Mouse (Mus musculus) right cerebral cortex, adult 18-20 months (tissue): ENCODE results near the gene Fam219a.

Experiments used
- DNase-seq: peaks from one replicate; pipeline ENCODE4 v3.0.0; 2022; ENCODE audit warnings: mixed read lengths

The Fam219a gene

DNA sequence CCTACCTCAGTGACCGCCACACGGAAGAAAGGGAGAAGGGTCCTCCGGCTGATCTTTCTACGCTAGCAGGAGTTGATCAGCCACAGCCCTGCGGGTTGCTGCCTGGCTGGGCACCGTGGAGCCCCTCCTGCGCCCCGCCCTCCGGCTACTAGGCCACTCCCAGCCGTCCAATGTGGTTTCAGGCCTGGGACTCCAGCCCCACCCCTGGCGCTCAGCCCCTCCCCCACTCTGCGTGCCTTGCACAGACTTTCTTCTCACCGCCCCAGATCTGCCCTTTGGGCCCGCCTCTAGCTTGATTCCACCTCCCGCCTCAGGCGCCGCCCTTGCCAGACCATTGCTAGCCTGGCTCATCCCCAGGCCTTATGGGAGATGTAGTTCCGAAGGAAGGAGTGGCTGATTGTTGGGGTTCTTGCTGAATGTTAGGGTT, 66.3 kb downstream of the Fam219a start, which contains the start of gene AI464131:
Gene AI464131, minus strand, starts transcription at position 91 of the 427 bp plus-strand sequence.
- DNase-seq = peak; percentile 95

DNA sequence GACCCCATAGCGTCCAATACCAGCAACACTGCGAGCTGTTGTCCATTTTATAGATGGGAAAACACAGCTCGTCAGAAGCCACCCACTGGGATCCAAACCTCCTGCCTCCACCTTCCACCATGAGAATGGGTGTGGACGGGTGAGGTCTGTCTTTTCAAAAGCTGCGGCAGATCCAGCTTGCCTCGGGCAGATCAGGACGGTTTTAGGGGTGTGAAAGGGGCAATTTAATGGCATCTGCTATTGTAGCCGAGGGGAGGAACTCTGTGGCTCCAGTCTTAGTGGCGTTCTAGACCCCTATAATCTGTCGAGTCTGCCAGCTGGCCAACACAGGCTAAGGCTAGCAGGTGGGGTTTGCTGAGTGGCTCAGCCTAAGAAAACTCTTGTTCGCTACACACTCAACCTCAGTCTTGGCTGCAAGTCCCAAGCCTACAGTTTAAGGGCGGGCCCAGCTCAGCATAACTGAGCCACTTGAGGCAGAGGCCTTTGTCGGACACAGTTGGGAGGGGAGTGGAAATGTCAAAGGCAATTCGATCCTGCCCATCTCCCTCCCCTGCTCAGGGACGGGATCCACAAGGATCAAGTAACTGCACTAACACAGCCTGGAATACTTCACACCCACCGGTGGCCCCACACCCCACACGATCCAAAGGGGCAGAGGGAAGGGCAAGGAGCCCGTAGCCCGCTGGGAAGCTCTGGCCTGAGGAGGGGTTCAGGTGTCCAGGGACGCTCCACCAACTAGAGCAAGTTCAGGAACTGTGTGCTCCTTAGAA, 67.0 kb downstream of the Fam219a start:
- DNase-seq = no peak

DNA sequence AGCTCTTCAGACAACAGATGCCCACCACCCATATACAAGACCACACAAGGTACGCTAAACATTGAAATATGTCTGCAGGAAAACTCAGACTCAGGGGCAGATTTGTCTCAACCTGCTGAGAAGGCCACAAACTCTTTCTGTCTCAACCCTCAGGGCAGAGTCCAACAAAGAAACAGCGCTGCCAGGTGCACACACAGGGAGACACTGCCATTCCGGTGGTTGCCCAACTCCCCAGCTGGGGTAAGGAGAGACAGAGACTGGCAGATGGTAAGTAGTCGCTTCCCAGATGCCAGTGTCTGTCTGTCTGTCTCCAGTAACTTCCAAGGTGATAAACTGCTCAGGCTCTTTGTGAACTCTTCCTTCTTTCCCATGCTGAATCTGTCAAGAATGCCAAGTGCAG, 68.6 kb downstream of the Fam219a start:
- DNase-seq = no peak

DNA sequence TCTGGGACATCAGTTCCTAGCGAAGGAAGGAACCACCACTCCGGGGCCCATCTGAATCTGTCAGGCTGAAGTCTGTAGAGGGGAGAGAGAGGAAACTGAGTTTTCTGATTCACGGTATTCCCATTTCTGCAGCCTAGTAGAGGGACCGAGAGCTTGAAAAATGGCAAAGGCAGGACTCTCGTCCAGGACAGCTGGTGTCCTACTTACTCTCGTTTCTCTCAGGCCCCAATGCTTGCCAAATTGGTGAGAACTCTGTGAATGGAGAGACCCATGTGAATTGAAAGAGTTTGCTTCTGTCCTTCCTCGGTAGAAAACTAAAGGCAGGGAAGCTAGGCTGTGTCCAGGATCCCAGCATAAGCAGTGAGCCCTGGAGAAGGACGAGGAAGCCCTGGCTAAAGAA, 69.7 kb downstream of the Fam219a start:
- DNase-seq = no peak

DNA sequence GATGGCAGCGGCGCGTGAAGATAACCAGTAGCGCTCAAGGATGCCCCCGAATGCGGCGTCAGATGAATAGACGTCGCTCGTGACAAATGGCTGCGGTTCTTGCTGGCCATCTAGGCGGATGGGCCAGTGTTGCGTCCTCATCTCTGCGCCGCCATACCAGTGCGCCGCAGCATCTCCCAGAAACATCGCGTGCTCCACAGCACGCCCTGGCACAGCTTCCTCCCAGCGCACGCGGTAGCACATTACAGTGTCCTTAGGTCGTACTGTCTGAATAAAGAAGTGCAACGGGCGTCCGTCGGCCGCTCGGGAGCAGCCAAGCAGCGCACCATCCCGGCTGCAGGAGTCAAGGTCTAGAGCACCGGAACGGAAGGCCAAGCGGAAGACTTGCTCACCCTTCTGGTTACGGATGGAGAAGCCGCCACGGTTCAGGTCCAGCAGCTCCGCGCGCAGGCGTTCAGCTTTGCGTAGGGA, 70.4 kb downstream of the Fam219a start:
- no peak for DNase-seq

DNA sequence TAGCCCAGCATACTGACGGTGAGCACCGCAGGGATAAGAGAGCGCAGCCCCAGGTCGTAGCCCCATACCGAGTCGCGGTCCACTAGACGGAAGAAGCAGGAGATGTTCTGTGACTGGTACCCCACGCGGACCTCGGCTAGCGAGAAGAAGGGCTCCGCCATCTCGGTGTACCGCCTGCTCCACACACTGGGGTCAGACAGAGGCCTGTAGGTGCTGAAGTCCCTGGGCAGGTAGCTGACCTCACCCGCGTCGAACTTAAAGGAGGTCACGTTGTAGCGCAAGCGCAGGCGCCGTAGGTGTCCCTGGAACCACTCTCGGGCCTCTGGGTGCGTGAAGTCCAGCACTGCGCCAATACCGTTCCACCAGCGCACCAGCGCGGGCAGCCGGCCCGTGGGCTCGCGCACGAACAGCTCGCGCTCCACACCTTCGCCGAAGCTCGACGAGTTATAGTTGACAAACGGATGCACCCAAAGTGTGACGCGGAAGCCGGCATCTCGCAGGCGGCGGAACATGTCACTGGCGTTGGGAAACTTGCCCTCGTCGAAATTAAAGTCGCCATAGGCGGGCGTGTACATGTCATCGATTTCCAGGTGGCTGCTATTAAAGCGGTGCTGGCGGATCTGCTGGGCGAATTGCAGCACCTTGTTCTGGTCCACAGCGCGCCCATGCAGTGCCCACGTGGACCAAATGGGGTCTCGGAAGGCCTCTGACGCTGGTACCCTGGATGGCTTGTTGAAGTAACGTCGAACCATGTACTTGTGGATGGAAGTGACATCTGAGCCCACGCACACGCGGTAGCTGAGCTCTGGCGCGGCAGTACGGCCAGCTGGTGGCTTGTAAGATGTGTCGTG, 71.1 kb downstream of the Fam219a start:
- no peak for DNase-seq

DNA sequence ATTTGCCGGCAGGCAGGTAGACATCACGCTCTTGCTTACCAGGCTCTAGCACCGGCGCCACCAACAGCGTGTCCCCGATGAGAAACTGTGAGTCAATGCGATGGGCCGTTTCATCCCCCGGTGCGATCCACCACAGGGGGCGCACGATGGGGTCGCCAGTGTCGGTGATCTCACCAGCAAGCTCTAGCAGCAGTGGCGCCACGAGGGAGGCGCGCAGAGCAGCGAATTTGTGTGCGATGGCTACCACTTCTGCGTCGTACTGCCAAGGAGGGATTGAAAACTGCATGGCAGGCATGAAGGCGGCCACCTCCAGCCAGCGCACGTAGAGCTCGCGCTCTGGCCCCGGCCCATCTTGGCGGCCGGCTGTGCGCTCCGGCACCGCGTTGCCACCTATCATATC, 71.8 kb downstream of the Fam219a start:
- no peak for DNase-seq

DNA sequence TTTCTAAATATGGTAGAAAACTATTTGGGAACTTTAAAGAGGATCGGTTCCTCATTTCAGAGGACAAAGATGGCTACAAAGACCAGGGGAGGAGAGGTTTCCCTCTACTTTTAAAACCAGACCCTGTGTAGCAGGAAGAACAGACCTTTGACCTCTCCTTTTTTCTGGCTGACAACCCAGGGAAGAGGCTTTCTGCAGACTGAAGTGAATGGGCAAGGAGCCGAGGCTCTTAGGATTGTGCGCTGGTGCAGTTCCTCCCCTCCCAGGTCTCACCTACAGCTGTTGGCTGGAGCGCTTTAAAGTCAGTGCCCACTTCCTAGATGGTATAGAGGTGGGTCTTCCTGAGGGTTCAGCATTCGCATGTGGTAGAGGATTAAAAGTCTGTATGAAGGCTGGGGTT, 72.3 kb downstream of the Fam219a start:
- DNase-seq = no peak

DNA sequence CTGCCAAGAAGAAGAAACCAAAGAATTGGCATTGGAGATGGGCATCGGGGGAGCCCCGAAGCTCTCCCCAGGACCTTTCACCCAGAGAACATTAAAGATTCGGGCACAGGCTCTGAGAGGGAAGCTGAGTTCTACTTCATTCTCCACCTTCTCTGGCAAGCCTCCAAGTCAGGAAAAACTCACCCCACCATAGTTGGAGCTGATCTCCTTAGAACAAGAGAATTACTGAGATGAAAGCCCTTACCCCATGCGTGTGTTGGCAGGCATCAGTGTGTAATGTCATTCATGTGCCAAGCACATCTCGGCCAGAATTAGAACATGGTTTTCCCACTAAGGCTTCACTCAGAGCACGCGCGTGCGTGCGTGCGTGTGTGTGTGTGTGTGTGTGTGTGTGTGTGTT, 73.5 kb downstream of the Fam219a start:
- no peak for DNase-seq

DNA sequence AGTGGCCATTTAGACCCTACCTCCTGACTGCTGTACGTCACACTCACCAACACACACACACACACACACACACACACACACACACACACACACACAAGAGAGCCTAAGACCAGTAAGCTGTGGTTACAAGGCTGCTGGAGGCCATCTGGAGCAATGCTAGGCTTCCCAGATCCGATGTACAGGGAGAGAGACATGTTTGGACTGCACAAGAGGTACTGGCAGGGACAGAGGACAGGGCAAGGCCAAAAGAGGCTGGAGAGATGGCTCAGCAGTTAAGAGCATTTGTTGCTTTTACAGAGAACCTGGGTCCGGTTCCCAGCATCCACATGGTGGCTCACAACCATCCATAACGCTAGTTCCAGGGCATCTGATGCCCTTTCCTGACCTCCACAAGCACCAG, 74.3 kb downstream of the Fam219a start:
- no peak for DNase-seq

DNA sequence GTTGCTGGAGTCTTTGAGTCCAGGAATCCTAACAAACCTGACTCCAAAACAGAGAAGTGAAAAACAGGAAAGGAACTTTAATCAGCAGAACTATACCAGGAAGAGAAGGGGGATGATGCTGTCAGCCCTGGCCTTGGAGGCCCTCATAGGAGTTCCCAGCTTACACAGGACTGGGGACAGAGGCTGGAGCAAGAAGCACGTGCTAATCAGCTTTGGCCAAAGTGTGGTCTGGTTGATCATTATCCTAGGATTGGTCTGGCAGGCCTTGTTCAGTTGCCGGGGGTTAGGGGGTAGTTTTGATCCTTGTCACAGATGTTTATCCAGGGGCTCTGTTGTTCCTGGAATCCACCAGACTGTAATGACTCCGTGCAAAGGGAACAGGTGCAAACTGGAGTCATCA, 75.0 kb downstream of the Fam219a start:
- DNase-seq = no peak

DNA sequence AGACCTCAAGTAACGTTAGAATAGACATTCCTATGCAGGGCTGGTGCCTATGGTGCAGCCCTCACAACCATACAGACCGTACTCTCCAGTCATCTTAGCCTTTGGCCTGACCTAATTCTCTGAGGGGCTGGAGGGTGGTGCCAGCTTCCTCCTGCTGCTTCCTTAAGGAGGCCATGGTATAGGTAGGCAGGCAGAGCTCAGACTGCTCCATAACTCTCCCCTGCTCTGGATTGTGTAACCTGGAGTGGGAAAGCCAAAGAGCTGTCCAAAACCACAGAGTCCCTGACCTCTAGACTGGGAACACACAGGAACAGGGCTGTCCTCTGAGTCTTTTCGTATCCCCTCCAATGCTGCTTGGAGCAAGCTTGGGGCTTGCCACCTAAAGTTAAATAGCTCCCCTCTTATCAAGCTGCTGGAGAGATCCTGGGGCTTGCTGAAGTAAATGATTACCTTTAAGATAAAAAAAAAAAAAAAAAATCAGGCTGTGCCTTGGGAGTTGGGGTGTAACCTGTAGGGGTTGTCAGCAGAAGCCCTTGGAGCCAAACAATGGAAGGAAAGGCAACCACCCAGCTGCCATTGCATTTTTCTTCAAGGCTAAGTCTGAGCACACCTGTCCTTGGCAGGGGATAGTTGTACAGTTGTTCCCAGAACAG, 75.7 kb downstream of the Fam219a start:
- no peak for DNase-seq

DNA sequence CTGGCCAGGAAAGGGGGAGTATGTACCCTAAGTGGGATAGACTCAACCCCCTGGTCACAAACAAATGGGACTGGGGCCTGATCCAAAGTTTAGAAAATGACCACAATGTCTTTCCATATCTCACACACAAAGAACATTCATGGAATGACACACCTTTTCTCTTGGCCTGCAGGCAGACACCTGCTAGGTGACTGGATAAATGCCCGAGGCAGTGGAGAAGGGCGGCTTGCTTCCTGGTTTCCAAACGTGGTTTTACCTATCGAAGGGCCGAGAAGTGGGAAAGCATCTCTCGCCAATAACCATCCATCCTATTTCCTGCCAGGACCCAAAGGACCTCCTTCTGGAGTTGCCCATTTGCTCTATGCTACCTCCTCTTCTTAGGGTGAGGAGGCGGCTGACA, 76.4 kb downstream of the Fam219a start:
- no peak for DNase-seq

DNA sequence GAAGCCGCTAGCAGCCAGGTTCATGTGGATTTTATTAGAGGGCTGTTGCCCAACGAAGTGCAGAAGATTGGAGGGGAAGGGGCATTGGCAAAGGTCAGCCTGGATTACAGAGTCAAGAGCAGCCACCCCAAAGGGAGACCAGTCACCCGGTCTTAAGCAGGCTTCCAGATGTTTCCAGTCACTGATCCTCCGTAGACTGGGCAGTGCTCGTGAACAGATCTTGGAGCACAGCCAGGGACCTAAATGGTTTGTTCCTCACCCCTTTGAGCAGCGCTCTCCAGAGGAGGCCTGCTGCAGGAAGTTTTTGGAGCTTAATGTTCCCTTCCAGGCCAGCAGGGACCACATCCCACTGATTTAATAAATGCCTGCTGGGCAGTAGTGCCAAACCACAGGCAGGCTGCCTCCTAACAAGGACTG, 87.7 kb downstream of the Fam219a start:
- DNase-seq = peak; percentile 48

DNA sequence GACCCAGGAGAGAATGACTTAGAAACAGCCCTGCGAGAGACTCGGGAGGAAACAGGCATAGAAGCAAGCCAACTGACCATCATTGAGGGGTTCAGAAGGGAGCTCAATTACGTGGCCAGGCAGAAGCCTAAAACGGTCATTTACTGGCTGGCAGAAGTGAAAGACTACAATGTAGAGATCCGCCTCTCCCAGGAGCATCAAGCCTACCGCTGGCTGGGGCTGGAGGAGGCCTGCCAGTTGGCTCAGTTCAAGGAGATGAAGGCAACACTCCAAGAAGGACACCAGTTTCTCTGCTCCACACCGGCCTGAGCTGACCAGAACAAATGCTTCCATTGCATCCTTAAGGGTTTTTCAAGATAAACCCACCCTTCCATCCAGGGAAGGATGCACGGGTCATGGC, 89.1 kb downstream of the Fam219a start:
- peak; percentile 28 for DNase-seq

DNA sequence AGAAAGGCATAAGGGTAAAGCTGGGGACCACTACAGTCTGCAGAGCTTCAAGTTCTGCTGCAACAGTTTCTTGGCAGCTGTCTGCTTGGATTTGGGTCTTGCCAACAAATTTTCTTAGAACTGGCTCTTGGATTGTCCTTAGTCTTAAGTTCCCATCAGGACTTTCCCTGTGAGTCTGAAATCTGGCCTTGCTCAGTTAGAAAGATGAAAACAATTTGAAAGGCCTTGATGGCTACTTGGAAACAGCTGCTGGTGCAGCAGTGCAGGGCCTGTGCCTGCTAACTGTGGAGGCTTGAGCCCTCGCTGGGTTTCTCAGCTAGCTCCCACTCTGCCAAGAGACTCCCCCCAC, 89.9 kb downstream of the Fam219a start:
- DNase-seq = no peak

DNA sequence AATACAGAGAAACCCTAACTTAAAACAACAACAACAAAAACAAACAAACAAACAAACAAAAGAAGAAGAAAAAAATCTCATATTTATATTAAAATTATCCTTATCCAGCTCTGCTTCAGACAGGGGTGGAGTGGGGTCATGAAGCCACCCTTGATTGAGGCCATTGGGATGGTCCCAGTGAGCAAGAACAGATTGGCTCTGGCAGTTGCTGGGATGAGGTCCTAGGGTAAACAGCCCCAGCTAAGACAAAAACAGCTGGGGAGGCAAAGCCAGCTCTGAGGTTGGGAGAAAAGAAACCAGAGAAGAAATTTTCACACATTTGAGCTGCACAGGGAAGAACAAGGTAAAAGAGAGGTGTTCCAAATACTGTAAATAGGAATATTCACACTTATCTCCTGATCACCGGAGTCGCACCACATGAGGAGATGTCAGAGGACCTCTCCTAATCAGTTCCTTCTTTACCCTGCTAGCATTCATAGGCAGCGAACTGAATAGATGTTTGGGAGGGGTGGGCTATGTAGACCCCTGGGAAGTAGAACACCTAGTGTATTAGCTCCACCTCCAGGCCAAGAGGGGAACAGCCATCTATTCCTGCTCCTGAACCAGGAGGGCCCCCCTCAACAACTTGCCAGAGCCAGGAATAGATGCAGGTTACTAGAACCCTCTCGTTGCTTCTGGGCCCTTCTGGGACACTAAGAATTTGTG, 90.4 kb downstream of the Fam219a start:
- DNase-seq = no peak

DNA sequence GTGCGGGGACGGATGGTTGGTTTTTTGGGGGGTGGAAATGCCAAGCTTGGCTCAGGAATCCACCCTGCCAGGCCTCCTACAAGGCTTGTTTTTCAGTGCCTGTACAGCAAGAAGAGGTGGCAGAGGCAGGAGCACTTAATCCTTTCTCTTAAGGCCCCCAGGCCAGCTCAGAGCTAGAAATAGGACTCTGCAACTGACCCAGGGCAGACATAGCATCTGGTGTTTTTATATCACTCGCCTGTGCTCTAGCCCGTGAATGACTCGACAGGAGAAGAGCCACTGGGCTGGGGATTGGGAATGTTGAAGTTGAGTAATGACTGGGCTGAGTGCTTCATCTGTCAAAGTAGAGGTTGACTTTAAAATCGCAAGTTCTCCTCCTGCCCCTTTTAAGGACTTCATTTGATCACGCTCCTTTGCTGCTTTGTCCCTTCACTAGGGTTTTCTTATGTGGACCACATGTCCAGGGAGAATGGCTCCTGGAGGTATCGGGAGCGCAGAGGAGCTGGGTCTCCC, 91.6 kb downstream of the Fam219a start:
- DNase-seq = no peak

DNA sequence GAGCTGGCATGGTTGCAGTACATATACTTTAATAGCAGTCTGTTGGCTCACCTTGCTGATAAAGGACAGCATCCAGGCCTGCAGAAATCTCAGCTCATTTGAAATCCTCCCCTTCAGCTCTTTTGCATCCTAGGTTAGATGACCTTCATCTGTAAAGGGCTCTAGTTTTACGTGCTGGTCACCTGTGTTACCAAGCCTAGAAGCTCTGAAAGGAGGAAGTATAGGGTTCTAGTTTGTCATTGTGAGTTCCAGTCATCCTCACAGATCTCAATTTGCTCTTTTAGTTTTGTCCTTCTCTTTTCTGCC, 98.0 kb downstream of the Fam219a start:
- no peak for DNase-seq

DNA sequence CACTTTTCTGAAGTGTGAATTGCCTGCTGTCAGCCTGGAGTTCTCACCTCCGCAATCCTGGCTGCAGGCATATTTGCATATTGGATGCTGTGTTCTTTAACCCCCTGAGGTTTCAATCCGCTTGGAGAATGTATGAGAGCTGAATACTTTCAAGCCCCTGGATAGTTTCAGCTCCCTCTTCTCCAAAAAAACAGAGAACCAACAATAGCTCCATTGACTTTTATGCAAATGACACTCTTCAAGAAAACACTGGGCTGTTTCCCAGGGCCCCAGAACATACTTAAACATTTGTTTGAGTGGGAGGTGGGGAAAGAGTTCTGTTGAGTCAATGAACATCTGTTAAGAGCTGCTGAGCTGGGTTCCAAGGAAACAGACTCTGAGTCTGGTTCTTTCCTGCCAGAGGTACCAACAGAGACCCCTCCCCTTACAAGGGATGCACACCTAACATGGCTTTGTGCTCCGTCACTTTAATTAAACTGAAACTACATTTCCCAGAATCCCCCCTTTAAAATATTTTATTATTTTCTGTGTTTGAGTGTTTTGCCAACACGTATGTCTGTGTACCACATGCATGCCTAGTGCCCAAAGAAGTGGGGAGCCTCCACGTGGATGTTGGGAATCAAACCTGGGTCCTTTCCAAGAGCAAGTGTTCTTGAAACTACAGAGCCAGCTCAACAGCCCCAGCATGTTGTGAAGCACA, 98.5 kb downstream of the Fam219a start:
- DNase-seq = peak; percentile 80

DNA sequence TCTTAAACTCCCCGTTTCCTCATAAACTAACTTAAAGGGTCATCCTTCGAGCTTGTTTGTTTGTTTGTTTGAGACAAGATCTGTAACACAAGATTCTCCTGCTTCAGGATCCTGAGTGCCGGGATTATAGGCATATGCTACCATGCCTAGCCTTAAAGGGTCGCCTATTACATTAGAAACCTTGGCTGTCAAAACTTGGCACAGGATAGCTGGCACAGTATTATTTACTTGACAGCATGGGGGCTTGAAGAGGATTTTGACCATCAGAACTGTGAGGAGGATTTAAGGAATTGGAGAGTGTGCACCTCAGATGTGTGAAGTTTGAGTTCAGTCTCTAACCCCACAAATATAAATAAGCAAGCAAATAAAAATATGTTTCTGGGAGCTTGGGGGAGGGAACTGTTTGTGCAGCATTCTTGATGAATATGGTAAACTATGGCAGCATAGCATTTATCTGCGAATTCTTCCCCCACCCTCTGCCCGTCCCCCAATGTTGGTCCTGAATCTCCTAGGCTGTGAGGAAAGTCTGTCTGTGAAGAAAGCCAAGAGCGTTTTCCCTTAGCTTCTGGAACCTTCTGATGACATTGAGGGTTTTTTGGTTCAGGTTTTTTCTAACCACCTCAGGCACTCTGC, 99.2 kb downstream of the Fam219a start:
- DNase-seq = no peak

DNA sequence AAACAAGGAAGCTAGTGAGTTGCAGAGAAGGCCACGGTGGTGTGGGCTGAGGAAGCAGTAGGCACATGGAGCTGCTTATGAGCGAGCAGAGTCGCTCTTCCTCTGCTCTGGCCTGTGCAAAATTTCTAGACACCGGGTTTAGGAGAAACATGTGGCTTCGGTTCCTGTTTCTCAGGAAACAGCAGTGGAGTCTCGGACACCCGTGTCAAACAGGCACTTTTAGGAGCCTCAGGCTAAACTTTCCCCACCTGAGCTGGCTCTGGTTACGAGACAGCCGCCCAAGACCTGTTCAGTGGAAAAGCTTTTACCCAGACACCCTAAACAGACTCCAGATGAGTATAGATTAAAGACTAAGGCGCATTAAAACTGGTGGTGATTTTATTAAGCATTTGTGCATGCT, 100.1 kb downstream of the Fam219a start:
- no peak for DNase-seq
